Mouse (Mus musculus): Measurements from ENCODE around the gene Tbc1d32.

- TF ChIP-seq CTCF (conservative IDR thresholded peaks at IDR 0.05; ENCODE audit: low read length) (no peak), NANOG (IDR thresholded peaks at IDR 0.05; ENCODE audit: borderline replicate concordance, low read length) (no peak), POU5F1 (IDR thresholded peaks at IDR 0.05; ENCODE audit: borderline replicate concordance, low read length) (no peak)
Observed at GRCm38 (mm10) chr10:56106996-56107334, 121.5 kb downstream of the Tbc1d32 start.
